Mouse (Mus musculus) thymus, postnatal 14 days (tissue): Measurements from ENCODE around the gene Cnot11.

Experiments
- DNase-seq: peaks from one replicate; pipeline ENCODE4 v3.0.0; 2021

The Cnot11 gene

DNA sequence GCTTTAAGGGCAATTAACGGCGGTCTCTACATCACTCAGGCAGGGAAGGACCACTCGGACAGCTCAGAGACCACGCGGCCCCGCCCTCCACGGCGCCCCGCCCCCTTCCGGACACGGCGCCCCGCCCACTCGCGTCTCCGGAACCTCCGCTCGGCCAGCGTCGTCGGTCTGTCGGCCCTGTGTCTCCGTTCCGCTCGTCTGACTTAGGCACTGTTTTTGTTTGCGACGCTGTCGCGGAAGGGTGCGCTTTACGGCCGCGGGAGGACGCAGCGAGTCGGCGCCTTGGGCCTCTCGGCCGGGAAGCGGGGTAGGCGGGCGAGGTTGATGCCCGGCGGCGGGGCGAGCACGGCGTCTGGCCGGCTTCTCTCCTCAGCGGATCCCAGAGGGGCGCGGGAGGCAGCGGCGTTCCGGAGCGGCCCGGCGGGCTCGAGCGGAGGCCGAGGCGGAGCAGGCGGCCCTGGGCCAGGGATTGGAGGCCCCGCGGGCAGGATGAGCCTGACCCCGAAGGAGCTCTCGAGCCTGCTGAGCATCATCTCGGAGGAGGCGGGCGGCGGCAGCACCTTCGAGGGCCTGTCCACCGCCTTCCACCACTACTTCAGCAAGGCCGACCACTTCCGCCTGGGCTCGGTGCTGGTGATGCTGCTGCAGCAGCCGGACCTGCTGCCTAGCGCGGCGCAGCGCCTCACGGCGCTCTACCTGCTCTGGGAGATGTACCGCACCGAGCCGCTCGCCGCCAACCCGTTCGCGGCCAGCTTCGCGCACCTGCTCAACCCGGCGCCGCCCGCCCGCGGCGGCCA lies 921 bp downstream of the Cnot11 start:
- peak; percentile 97 for DNase-seq

DNA sequence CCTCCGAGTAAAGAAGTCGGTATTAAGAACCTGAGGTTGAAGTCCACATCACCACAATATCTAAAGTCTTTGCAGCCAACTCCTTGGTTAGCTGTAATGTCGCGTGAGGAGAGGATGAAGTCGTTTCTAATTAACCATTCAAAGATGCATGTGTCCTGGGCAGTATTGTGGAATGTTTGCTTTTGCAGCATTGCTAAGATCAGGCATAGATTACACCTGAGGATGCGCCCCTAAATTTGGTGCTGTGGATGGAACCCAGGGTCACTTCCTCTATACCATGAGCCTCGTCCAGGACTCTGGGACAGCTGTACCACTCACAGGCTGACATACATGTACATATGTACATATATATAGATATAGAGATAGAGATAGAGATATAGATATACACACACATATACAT lies 1.9 kb downstream of the Cnot11 start:
- DNase-seq, result no peak

DNA sequence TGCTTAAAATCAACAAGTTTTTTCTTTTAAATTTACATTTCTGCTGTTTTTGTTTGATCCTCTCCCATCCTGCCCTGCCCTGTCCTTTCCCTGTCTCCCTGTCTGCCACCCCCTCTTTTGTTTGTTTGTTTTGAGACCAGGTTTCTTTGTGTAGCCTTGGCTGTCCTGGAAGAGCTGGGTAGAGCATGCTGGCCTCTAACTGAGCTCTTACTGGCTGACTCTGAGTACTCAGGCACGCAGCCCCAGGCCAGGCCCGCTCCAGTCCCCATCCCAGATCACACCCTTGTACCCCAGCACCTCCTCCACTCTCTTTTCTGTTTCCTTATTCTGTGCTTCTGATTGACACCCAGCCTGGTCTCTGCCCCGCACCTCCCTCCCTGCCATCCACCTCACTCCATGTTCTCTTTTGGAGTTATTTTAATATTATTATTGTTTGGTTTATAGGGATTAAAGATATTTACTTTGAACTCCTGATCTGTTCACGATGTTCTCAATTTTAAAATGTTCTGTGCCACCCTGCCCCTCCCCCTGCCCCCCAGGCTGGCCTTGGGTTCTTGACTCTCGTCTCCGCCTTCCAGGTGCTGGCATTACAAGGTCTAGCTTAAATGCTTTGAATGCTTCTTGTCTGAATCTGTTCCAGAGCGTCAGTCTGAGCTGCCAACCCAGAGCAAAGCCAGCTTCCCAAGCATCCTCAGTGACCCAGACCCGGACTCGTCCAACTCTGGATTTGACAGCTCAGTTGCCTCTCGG lies 3.0 kb downstream of the Cnot11 start:
- no peak for DNase-seq

DNA sequence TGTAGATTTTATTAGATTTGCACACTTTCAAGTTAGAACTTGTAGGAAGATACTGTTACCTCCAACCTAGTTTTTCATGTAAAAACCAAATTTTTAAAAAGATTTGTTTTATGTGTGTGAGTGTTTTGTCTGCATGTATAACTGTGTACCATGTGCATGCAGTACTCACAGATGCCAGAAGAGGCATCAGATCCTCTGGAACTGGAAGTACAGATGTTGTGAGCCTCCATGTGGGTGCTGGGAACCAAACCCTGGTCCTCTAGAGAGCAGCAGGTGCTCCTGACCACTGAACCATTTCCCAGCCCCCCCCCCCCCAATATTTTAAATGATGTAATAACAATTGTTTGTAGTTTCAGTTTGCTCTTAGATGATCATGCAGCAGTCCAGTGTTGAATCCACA lies 5.8 kb downstream of the Cnot11 start:
- no peak for DNase-seq

DNA sequence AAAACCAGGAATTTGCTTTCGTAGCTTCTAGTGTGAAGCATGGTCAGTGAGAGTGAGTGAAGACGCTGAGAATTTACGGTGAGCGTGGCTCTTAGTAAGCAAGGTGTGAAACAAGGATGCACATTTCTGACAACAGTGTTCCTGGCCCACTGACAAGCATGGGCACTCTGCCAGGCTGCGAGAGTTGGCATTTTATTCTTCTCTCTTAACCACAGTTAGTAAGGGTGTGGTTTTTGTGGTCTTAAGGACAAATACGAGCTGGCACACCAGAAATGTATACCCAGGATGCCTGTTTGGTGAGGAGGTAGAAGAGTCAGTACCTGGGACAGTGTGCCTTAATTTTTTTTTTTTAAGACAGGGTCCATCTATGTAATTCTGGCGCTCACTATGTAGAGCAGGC lies 10.8 kb downstream of the Cnot11 start:
- no peak for DNase-seq

DNA sequence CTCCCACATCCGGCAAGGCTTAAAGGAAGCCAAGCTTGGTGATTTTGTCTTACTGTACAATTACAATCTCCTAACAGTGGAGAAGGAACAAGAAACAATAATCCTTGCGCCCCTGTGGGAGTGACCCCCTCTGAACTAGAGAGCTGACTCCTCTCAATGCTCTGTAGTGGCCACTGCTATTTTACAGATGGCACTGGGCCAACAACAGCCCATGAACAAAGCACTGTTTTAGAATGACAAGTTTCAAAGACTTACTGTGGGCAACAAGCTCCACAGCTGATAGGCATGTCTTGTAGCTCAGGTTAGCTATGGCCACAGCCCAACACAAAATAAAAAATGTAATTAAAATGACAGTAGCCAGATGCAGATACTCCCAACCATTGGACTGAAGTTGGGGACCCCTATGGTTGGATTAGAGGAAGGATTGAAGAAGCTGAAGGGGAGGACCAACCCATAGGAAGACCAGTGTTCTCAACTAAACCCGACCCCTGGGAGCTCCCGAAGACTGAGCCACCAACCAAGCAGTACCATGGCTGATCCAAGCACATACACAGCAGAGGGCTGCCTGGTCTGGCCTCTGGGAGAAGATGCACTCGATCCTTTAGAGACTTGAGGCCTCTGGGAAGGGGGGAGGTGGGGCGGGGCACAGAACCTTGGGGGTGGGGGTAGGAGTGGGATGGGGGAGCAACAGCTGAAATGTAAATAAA lies 11.5 kb downstream of the Cnot11 start:
- no peak for DNase-seq

DNA sequence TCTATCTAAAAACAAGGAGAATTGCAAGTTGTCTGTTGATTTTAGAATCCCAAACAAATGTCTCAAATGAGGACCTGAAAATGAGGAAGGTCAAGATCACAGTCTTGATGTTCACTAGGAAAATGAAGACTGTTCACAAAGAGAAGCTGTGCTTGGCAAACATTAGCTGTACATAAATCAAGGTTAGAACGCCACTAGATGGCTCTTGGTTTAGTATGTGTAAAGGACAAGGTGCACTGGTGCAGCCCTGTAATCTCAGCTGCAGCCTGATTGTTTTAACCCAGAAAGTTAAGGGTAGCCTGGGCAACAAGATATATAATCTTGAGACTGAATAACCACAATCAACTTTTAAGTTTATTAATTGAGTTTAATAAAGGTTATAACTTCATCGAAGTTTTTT lies 12.4 kb downstream of the Cnot11 start:
- DNase-seq, result no peak

DNA sequence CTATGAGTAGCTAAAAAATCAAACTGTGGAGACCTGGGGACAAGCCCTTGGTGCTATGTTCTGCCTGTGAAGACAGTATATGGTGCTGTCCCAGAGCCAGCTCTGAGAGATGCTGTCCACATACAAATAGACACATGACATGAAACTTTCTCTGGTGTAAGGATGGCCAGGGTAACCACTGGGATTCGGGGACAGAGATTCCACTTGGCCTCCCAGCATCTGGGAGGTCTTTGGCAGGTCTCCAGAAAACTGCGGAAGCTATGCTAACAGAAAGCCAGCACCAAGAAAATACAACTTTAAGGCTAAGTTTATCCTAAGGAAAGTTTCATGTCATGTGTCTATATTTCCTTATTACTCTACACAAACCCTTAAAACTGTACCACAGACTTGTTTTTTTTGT lies 15.0 kb downstream of the Cnot11 start:
- no peak for DNase-seq

DNA sequence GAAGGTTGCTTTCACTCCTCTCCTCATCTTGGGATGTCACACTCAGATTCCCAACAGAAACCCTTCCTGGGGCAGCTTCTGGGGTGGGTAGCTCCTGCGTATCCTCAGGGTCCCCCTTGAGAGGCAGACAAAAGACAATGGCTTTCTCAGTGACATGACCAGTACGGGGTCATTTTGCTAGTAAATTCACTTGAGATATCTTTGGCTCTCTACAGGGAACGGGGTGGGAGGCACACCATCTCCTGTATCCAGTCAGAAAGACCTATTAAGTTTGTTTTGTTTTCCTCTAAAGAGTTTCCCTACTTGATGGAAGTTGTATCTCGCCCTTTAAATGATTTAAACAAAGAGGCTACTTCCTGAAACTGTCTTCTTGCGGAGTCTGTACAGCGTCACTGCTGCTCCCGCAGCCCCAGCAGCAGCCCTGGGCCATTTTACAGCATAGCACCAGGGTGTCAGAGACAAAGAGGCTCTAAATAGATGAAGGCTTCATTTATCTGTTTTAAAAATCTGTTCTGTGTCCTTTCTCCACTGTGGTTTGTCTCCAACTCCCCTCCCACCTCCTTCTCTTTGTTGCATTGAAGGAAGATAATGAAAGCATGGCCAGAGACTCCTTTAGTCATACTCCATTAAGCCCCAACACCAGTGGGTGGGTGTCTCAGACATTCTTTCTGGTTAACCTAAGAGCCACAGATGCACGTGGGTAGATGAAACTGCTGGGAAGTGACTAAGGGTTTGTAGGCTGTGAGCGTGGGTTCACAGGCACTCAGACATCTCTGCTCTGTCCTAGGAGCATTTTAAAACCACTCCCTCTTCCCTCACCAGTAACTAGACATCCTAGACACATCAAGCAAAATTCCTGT lies 21.0 kb downstream of the Cnot11 start:
- no peak for DNase-seq

DNA sequence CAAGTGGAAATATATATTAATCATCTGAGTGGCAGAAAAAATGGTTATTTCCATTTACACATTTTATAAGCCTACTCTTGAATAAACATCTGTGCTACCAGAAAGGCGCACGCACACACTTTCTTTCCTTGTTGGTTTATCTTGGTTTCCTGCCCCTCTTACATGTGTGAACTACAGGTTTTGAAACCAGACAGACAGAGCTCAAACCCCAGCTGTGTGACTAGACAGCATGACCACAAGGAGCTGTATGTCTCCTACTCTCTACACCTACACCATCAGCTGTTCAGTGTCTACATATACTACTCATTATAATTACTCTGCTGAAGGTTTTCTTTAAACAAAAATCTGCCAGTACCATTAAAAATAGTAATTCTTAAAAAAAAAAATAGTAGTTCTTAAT lies 24.2 kb downstream of the Cnot11 start:
- peak; percentile 36 for DNase-seq

DNA sequence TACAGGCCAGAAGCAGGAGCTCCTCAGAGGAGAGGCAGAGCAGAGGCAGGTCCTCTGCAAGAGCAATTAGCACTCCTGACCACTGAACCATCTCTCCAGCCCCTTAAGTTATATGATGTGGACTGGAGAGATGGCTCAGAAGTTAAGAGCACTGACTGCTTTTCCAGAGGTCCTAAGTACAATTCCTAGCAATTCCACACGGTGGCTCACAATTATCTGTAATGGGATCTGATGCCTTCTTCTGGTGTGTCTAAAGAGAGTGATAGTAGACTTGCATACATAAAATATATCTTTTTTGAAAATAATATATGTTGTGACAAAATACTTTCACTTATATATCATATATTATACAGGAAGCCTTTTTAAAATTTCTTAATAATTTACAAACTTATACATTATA lies 27.1 kb downstream of the Cnot11 start:
- no peak for DNase-seq

DNA sequence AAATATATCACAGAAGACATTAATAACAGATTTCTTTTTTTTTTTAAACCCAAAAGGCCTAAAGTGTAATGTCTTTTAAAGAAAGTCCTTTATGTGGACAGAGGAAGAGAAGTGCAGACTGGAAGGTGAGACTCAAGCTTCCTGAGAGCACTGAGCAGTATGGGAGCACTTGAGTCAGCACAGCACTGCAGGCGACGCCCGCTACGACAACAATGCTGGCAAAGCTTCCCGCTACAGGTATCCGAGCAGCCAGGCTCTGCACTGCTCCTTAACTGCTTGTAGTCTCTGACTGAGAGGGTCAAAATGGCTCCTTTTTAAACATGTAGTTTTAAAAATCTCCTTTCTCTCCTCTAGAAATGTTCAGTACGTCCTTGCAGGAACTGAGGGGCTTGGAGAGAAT lies 28.4 kb downstream of the Cnot11 start:
- DNase-seq, result no peak

DNA sequence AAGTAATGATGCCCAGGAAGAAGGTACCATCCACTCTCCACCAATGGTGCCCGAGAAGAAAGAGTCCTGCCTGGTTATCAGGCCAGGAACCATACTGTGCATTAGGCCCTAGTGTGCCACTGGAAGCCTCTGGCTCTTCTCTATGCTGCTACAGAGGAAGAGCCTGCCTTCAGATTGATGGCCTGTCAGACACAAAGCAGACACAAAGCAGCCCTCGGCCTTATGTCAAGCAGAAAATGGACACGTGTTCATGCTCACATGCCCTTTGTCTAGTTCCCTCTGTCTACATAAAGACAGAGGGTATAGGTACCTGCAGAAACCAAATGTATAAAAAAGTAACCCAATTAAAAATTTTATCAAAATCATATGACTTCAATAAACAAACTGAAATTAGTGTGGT lies 29.8 kb downstream of the Cnot11 start:
- no peak for DNase-seq

DNA sequence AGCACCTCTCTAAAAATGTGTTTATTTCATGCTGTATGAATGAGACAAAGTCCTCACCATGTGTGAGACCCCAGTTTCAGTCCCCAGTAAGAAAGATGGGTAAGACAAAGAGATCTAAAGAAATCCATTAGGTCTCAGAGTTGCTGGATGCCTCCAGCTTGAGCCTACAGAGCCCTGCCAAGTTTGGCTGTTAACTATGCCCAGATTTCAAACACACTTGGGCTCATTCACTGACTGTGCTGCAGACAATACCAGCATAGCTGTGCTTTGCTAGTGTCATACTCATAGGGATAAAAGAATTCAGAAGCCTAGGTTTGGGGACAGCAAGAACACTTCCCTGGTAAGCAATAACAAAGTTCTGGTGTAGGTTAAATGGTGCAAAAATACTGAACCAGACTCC lies 33.3 kb downstream of the Cnot11 start:
- DNase-seq, result no peak

DNA sequence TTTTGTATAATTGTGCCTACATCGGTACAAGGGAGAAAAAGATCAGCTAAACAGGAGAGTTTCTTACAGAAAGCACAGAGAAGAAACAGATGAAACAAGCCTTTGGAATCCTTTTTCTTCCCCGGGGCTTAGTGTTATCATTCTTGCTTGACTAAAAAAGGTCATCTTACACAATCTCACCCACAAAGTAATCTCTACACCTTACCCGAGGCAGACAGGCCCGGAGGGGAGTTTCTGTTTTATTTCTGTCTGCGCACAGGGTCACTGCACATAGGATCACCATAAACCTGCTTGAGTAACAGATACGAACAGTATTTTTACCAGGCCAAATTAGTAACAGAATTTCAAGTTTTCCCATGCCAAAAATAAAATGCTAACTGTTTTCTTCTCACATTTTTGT lies 36.9 kb downstream of the Cnot11 start:
- no peak for DNase-seq

DNA sequence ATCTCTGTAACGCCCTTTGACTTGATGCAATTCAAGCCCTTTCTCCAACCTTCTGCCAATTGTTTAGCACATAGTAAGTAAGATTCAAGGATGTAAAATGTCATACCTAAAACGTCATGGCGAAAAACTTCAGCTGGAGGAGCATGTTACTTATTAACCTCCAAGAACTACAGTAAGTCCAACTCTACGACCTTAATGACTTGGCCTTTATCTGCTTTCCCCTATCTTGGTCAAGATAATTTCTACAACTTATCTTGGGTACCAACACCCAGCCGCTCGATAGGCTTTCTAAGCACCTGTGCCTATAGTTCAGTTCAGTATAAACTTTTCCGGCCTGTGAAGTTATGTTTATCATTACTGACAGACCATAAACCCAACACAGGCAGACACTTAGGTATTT lies 39.1 kb downstream of the Cnot11 start:
- DNase-seq, result no peak

DNA sequence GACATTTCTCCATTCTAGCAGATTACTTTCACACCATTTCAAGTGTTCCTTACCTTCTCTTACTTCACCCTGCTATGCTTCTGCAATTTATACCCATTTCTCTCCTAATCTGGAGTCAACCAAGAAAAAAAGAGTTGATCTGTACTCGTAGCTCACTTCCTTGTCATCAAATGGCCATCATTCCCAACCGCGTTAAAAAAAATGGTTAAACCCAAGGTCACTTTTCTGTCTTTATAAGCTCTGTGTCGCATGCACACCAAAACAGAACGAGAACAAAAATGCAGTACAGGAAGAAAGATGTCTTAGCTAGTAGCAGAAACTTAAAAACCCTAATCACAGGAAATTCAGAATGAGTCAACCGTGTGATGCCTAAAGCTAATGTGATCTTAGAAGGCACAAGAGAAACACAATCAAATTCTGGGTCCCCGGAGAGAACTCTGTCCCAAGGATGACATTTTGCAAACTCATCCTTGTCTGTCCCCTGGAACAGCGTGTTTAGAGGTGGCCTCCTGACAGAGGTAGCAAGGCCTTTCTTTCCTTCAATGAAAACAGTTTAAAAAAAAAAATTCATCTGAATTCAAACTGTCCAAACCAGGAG lies 41.1 kb downstream of the Cnot11 start:
- DNase-seq, result no peak

DNA sequence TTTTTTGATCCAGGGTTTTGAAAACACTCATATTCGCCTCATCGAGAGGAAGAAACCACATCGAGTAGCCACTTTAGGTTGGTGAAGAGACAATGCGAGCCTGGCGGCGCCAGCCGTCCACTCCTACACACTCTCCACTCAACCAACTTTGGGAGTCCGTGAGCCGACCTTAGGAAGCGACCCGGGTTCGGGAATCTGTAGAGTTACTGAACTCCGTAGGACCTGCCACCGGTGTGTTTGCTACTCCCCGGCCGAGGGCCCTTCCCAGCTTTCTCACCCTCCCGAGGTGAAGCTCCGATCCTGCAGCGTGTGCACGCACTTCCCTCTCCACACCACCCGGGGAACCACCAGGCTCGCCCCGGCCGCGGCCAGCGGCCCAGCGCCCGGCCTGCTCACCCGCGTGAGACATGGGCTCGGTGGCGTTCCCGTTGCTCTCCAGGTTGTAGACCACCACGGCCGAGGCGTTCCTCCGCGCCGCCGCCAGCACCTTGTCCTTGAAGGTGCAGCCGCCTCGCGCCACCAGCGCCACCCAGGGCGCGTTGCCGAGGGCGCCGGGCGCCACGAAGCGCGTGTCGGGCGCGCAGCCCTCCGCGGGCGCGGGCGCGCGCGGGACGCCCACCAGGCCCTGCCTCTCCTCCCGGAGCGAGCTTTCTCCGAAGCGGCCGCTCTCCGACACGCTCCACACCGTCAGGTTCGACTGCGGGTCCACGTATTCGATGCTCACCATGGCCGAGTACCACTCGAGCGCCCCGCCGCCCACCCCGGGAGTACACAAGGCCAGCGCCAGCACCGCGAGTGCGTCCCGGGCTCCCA lies 41.8 kb downstream of the Cnot11 start:
- DNase-seq, result peak; percentile 77

DNA sequence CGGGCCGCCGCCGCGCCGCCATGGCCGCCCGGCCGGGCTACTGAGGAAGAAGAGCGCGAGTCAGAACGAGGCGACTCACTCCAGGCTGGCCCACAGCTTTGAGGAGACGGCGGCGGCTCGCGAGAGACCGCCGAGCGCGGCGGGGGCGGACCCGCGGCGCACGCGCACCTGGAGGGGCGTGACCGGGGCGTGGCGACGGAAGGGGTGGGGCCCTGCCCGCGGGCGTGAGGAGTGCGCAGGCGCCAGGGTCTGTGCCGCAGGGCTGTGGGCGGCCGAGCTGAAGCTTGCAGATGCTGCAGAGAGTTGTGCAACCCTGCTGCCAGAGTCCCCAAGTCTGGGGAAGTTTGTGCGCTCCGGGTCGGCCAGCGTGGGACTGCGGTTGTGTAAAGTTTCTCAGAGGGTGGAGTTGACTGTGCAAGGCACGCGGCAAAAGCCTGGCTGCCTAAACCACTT lies 42.5 kb downstream of the Cnot11 start, which contains the start of gene Rnf149:
Gene Rnf149 (minus strand): TSS at position 153 of the 453 bp plus-strand sequence.
- DNase-seq, result peak; percentile 99

DNA sequence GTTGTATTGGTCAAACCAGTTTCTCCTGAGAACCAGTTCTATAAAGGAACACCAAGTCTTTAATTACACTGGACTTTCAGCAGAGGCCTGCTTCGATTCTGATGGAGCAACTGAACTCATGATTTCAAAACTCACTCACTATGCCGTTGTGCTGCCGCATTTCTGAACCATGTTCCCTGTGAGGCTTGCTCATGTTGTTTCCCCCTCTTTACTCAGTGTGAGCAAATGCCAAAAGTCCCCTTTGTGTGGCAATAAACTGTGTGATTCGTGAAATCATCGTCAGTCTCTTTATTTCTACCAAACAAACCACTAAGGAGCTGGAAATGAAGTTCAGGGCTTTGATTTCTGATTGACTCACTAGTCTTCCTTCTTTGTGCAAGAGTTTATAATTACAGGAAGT lies 43.7 kb downstream of the Cnot11 start:
- DNase-seq, result no peak

DNA sequence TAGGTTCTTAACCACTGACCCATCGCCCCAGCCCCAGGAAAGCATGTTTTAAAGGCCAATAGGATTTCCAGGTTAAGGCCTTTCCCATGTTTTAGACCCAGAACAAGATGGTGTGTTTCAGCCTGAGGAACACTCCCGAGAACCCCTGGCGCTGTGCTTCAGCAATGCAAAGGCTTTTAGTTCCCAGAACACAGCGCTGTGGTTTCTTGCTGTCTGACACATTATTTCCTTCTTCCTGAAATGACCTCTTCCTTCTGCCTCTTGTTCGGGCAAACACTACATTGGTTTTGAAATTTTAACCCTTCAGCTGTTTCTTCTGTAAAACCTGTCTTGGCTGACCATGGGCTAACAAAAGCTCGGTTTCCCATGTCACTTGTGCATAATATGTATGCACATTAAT lies 44.3 kb downstream of the Cnot11 start:
- no peak for DNase-seq
